Mouse (Mus musculus): ENCODE measurements around the gene Izumo2. TPM values are rescaled to one million over a fixed set of nuclear protein-coding genes. Genes with fewer than 3 reads are reported as not detected.

Gene Izumo2
- total and polyA plus RNA-seq, 3 experiments = not detected

DNA sequence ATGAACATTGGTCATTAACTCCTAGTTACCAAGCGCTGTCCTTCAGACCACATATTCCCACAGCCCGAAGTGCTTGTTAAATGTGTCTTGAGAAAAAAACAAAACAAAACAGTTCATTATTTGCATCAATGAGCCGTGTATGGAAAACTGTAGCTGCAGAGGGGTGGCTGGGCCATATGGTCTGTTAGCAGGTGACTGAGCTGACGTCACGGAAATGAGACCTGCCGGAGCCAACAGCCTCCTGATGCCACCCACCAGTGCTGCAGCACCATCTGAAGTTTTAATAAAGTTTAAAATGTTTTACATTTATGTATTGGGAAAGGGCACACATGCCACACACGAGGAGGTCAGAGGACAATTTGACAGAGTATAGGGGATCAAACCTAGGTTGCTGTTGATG lies 19.2 kb upstream of the Izumo2 start:
- no peak overlapping the region for H3K9ac ChIP-seq (ENCODE audit: insufficient read depth, low read depth)
- H3K9me3 ChIP-seq (replicated peaks; ENCODE audit: low read length) = no peaks in the 10 kb centered on the region
- no peaks in the 10 kb centered on the region for H3K79me2 ChIP-seq (replicated peaks; ENCODE audit: control insufficient read depth, extremely low read depth, insufficient read depth, poor library complexity, severe bottlenecking)
- no peak overlapping the region for H3K4me3 ChIP-seq (replicated peaks in 1 of 3; ENCODE audit: low read depth in 2 of 3, low read length in 2 of 3, poor library complexity in 1 of 3)
- peaks cover 19% of the 10 kb centered on the region for H3K27me3 ChIP-seq (replicated peaks)
- no peak for DNase-seq (ENCODE audit: extremely low read depth)
- no peaks in the 10 kb centered on the region for H3K36me3 ChIP-seq (replicated peaks in 1 of 2; ENCODE audit: control insufficient read depth in 1 of 2, insufficient read depth in 1 of 2, low read length in 1 of 2)
- dilution Hi-C loops (cut with MboI; ENCODE audit: extremely low pct_ligation_motif_present, extremely low pct_unique_long_range_greater_than_20kb, low sequenced_read_pairs) (no loop called here), in situ Hi-C loops (cut with MboI; ENCODE audit: low pct_ligation_motif_present, low pct_unique_long_range_greater_than_20kb, low sequenced_read_pairs) (no loop called here)
- no peak overlapping the region for H3K27ac ChIP-seq (ENCODE audit: insufficient read depth, low read depth)
- no peak overlapping the region for H3K4me2 ChIP-seq (ENCODE audit: insufficient read depth, low read depth, poor library complexity, severe bottlenecking)
- H3K4me1 ChIP-seq (ENCODE audit: control insufficient read depth in 1 of 2, insufficient read depth in 2 of 2) = peaks cover 0 to 7% of the 10 kb centered on the region in 2 experiments; a peak in 1 of 4 replicates
- TF ChIP-seq HCFC1 (IDR thresholded peaks at IDR 0.05; ENCODE audit: low read depth, low read length) (no peak), GABPA (IDR thresholded peaks at IDR 0.05; ENCODE audit: insufficient replicate concordance, low read depth, low read length) (no peak), EP300 (IDR thresholded peaks at IDR 0.05; ENCODE audit: low read length) (no peak), USF2 (conservative IDR thresholded peaks at IDR 0.05; ENCODE audit: low read depth, low read length) (no peak), IRF4 (IDR thresholded peaks at IDR 0.05; ENCODE audit: low read depth, low read length) (no peak), CTCF (conservative IDR thresholded peaks at IDR 0.05 in 1 of 2, IDR thresholded peaks at IDR 0.05 in 1 of 2; ENCODE audit: low read depth in 2 of 2, low read length in 2 of 2) (no peak), PAX5 (IDR thresholded peaks at IDR 0.05; ENCODE audit: low read length) (no peak), JUN (IDR thresholded peaks at IDR 0.05; ENCODE audit: insufficient read depth, low read depth, low read length) (no peak), MYC (IDR thresholded peaks at IDR 0.05; ENCODE audit: low read depth, low read length) (no peak)

DNA sequence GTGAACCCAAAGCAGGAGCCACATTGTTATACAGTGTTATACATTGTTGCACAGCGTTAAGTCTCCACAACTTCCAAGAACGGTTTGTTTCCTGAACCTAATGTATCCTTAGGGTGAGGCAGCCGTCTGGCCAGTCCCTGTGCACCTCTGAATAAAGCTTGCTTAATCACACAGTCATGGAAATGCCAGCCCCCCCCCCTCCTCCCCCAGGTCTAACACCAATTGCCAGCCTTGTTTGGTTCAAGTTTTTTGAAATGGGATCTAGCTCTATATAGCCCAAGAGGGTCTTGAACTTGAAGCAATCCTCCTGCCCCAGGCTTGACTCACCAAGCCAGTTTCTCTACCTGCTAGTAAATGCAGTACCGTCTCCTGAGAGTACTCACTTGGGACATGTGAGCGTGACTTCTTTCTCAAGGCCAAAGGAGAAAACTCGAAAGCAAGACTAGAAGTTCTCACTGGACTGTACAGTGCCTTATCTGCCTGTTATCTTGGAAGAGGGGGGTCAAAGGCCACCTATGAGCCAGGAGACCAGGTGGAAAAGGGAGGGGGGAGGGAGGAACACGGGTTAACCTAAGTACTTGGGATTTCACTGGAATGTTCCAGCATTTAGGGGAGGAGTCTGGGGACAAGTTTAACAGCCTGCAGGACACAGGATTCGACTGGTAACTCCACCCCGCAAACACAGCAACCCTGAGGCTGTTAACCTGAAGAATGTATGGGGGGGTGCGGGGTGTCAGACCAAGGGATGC lies 14.9 kb upstream of the Izumo2 start:
- in situ Hi-C loops (cut with MboI; ENCODE audit: low pct_ligation_motif_present, low pct_unique_long_range_greater_than_20kb, low sequenced_read_pairs) (no loop called here), dilution Hi-C loops (cut with MboI; ENCODE audit: extremely low pct_ligation_motif_present, extremely low pct_unique_long_range_greater_than_20kb, low sequenced_read_pairs) (no loop called here)
- peaks cover 0 to 18% of the 10 kb centered on the region in 2 experiments; a peak in 2 of 4 replicates for H3K4me1 ChIP-seq (ENCODE audit: control insufficient read depth in 1 of 2, insufficient read depth in 2 of 2)

DNA sequence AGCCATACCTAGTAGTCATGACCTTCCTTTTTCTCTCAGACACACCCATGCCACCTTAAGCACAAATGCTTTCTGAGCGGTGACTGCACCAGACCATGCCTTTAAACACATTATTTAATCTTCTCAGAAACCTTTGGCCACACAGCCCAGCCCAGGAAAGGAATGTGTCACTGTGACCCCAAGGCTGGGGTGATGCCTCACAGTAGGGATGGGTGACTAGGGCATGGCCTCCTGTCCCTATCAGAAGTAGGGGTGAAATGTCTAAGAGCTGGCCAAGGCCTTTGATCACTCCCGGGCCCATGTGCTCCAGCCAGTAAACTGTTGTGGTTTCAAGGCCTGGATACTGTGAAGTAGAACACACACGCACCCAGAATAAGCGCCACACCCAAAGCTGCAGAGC lies 13.3 kb upstream of the Izumo2 start:
- Histone ChIP-seq H3K9me3 (replicated peaks; ENCODE audit: low read length) (no peaks in the 10 kb centered on the region), H3K4me1 (ENCODE audit: control insufficient read depth in 1 of 2, insufficient read depth in 2 of 2) (peaks cover 0 to 18% of the 10 kb centered on the region in 2 experiments; a peak in 2 of 4 replicates), H3K36me3 (replicated peaks in 1 of 2; ENCODE audit: control insufficient read depth in 1 of 2, insufficient read depth in 1 of 2, low read length in 1 of 2) (no peaks in the 10 kb centered on the region), H3K27me3 (replicated peaks) (no peaks in the 10 kb centered on the region), H3K79me2 (replicated peaks; ENCODE audit: control insufficient read depth, extremely low read depth, insufficient read depth, poor library complexity, severe bottlenecking) (no peaks in the 10 kb centered on the region), H3K9ac (ENCODE audit: insufficient read depth, low read depth) (no peak overlapping the region), H3K4me2 (ENCODE audit: insufficient read depth, low read depth, poor library complexity, severe bottlenecking) (no peak overlapping the region), H3K27ac (ENCODE audit: insufficient read depth, low read depth) (no peak overlapping the region), H3K4me3 (replicated peaks in 1 of 3; ENCODE audit: low read depth in 2 of 3, low read length in 2 of 3, poor library complexity in 1 of 3) (no peak overlapping the region)
- dilution Hi-C loops (cut with MboI; ENCODE audit: extremely low pct_ligation_motif_present, extremely low pct_unique_long_range_greater_than_20kb, low sequenced_read_pairs) (no loop called here), in situ Hi-C loops (cut with MboI; ENCODE audit: low pct_ligation_motif_present, low pct_unique_long_range_greater_than_20kb, low sequenced_read_pairs) (no loop called here)
- no peak for DNase-seq (ENCODE audit: extremely low read depth)
- no peak for TF ChIP-seq GABPA (IDR thresholded peaks at IDR 0.05; ENCODE audit: insufficient replicate concordance, low read depth, low read length)
- no peak for TF ChIP-seq PAX5 (IDR thresholded peaks at IDR 0.05; ENCODE audit: low read length)
- TF ChIP-seq CHD2 (IDR thresholded peaks at IDR 0.05; ENCODE audit: low read length) = no peak
- no peak for TF ChIP-seq KAT2A (IDR thresholded peaks at IDR 0.05; ENCODE audit: insufficient replicate concordance, low read length)
- no peak for TF ChIP-seq RAD21 (IDR thresholded peaks at IDR 0.05; ENCODE audit: low read depth, low read length)
- TF ChIP-seq JUND (conservative IDR thresholded peaks at IDR 0.05; ENCODE audit: low read depth, low read length) = no peak
- TF ChIP-seq ZKSCAN1 (IDR thresholded peaks at IDR 0.05; ENCODE audit: borderline replicate concordance, low read depth, low read length) = no peak
- no peak for TF ChIP-seq MYC (IDR thresholded peaks at IDR 0.05; ENCODE audit: low read depth, low read length)
- no peak for TF ChIP-seq E2F4 (IDR thresholded peaks at IDR 0.05; ENCODE audit: insufficient replicate concordance, low read depth, low read length)
- no peak for TF ChIP-seq MEF2A (IDR thresholded peaks at IDR 0.05; ENCODE audit: borderline replicate concordance, low read depth, low read length)
- TF ChIP-seq TCF12 (IDR thresholded peaks at IDR 0.05; ENCODE audit: low read depth, low read length) = no peak

More for the DNA sequence above, 14.9 kb upstream of the Izumo2 start:
- Histone ChIP-seq H3K36me3 (replicated peaks in 1 of 2; ENCODE audit: control insufficient read depth in 1 of 2, insufficient read depth in 1 of 2, low read length in 1 of 2) (no peaks in the 10 kb centered on the region), H3K9ac (ENCODE audit: insufficient read depth, low read depth) (no peak overlapping the region), H3K4me3 (replicated peaks in 1 of 3; ENCODE audit: low read depth in 2 of 3, low read length in 2 of 3, poor library complexity in 1 of 3) (no peak overlapping the region), H3K79me2 (replicated peaks; ENCODE audit: control insufficient read depth, extremely low read depth, insufficient read depth, poor library complexity, severe bottlenecking) (no peaks in the 10 kb centered on the region), H3K27me3 (replicated peaks) (no peaks in the 10 kb centered on the region), H3K4me2 (ENCODE audit: insufficient read depth, low read depth, poor library complexity, severe bottlenecking) (no peak overlapping the region), H3K27ac (ENCODE audit: insufficient read depth, low read depth) (no peak overlapping the region), H3K9me3 (replicated peaks; ENCODE audit: low read length) (no peaks in the 10 kb centered on the region)
- DNase-seq (ENCODE audit: extremely low read depth) = no peak
- TF ChIP-seq MYC (IDR thresholded peaks at IDR 0.05; ENCODE audit: low read depth, low read length) (no peak), PAX5 (IDR thresholded peaks at IDR 0.05; ENCODE audit: low read length) (no peak), MXI1 (IDR thresholded peaks at IDR 0.05; ENCODE audit: low read depth, low read length) (no peak), MAZ (IDR thresholded peaks at IDR 0.05; ENCODE audit: low read depth, low read length) (no peak), RCOR1 (conservative IDR thresholded peaks at IDR 0.05; ENCODE audit: low read depth, low read length) (no peak), MEF2A (IDR thresholded peaks at IDR 0.05; ENCODE audit: borderline replicate concordance, low read depth, low read length) (no peak), JUN (IDR thresholded peaks at IDR 0.05; ENCODE audit: insufficient read depth, low read depth, low read length) (no peak)
